32 mouse cellular contexts compared by ENCODE assay signal in genomic region chr4:111701381-111701780, GRCm38 (mm10).
"Had no signal": no experiment of that assay in that cellular context is flagged by ENCODE, and none has a peak within 500 bp of the region (broad histone marks: within the 10 kb centered on the region; RNA-seq: fewer than 3 reads in every experiment).

No protein-coding gene starts in this region.

- DNase-seq: left cerebral cortex, postnatal 4 days; liver; liver, embryonic 13.5 days; liver, postnatal 0 days; lung, adult 18-20 months; lung, adult 2 months; lung, embryonic 14.5 days; lung, postnatal 10 days; lung, postnatal 14 days; lung, postnatal 36 days; lung, postnatal 4 days; midbrain, embryonic 14.5 days had no signal

- H3K9me3 ChIP-seq: limb, embryonic 12.5 days; limb, embryonic 13.5 days; limb, embryonic 15.5 days; liver, embryonic 12.5 days; liver, embryonic 13.5 days; liver, embryonic 15.5 days; lung, embryonic 15.5 days; megakaryocyte, embryonic 14.5 days; midbrain, embryonic 10.5 days; midbrain, embryonic 12.5 days; midbrain, embryonic 13.5 days; midbrain, embryonic 15.5 days; neural tube, embryonic 12.5 days; neural tube, embryonic 13.5 days had no signal

- H3K36me3 ChIP-seq: limb, embryonic 12.5 days; limb, embryonic 13.5 days; limb, embryonic 15.5 days; liver, embryonic 12.5 days; liver, embryonic 13.5 days; liver, embryonic 15.5 days; lung, embryonic 15.5 days; midbrain, embryonic 10.5 days; midbrain, embryonic 12.5 days; midbrain, embryonic 13.5 days; midbrain, embryonic 15.5 days; neural tube, embryonic 12.5 days; neural tube, embryonic 13.5 days had no signal

- H3K27ac ChIP-seq: limb, embryonic 12.5 days; limb, embryonic 13.5 days; limb, embryonic 15.5 days; liver, embryonic 12.5 days; liver, embryonic 13.5 days; liver, embryonic 14.5 days; liver, embryonic 15.5 days; lung, embryonic 15.5 days; macrophage; midbrain, embryonic 10.5 days; midbrain, embryonic 12.5 days; midbrain, embryonic 13.5 days; midbrain, embryonic 15.5 days; neural tube, embryonic 12.5 days; neural tube, embryonic 13.5 days had no signal

- H3K9ac ChIP-seq: limb, embryonic 12.5 days; limb, embryonic 13.5 days; limb, embryonic 15.5 days; liver, embryonic 12.5 days; liver, embryonic 13.5 days; liver, embryonic 14.5 days; liver, embryonic 15.5 days; liver, postnatal 0 days; lung, embryonic 14.5 days; lung, embryonic 15.5 days; midbrain, embryonic 12.5 days; midbrain, embryonic 13.5 days; midbrain, embryonic 15.5 days; neural tube, embryonic 12.5 days; neural tube, embryonic 13.5 days had no signal

- H3K27me3 ChIP-seq: limb, embryonic 12.5 days; limb, embryonic 13.5 days; limb, embryonic 15.5 days; liver, embryonic 12.5 days; liver, embryonic 13.5 days; liver, embryonic 15.5 days; lung, embryonic 15.5 days; midbrain, embryonic 12.5 days; midbrain, embryonic 13.5 days; midbrain, embryonic 15.5 days; neural tube, embryonic 12.5 days; neural tube, embryonic 13.5 days had no signal

- H3K4me2 ChIP-seq: limb, embryonic 12.5 days; limb, embryonic 13.5 days; limb, embryonic 15.5 days; liver, embryonic 11.5 days; liver, embryonic 12.5 days; liver, embryonic 13.5 days; liver, embryonic 15.5 days; lung, embryonic 14.5 days; lung, embryonic 15.5 days; midbrain, embryonic 11.5 days; midbrain, embryonic 12.5 days; midbrain, embryonic 13.5 days; midbrain, embryonic 15.5 days; neural tube, embryonic 12.5 days; neural tube, embryonic 13.5 days had no signal

- H3K4me3 ChIP-seq: limb, embryonic 12.5 days; limb, embryonic 13.5 days; limb, embryonic 15.5 days; liver, embryonic 12.5 days; liver, embryonic 13.5 days; liver, embryonic 15.5 days; lung, embryonic 15.5 days; megakaryocyte, embryonic 14.5 days; midbrain, embryonic 10.5 days; midbrain, embryonic 12.5 days; midbrain, embryonic 13.5 days; midbrain, embryonic 15.5 days; myocyte; neural tube, embryonic 12.5 days; neural tube, embryonic 13.5 days had no signal

- ATAC-seq: liver, embryonic 12.5 days; liver, postnatal 0 days; lung, postnatal 0 days; midbrain, embryonic 13.5 days; midbrain, embryonic 15.5 days; midbrain, embryonic 16.5 days had no signal

- H3K4me1 ChIP-seq: liver, embryonic 12.5 days; liver, embryonic 13.5 days; liver, embryonic 15.5 days; lung, embryonic 15.5 days; megakaryocyte, embryonic 14.5 days; midbrain, embryonic 10.5 days; midbrain, embryonic 12.5 days; midbrain, embryonic 13.5 days; midbrain, embryonic 15.5 days; neural tube, embryonic 12.5 days; neural tube, embryonic 13.5 days had no signal
